Mouse (Mus musculus): Measurements from ENCODE around the gene Slc15a4. TPM values are rescaled to one million over a fixed set of nuclear protein-coding genes. Genes with fewer than 3 reads are reported as not detected.

The Slc15a4 gene
- polyA plus RNA-seq (2015; fragmentation: Nextera tagmentation; extraction: Ambion mirVana), result 19.4 and 22.1 TPM in 2 replicates

- peak within 1 kb of the TSS; percentile 26 for H3K4me3 ChIP-seq (ENCODE audit: low read depth, low read length)
- H3K36me3 ChIP-seq (ENCODE audit: insufficient read depth, low read length), result no peaks in the 10 kb centered on the region
- ATAC-seq (peak; percentile 78), DNase-seq (ENCODE audit: low spot score) (peak; percentile 48)
- H3K4me1 ChIP-seq (ENCODE audit: insufficient read depth, low read depth, low read length), result 0 out of 2 replicates have a peak, but pooled peaks cover 4% of the 10 kb centered on the region
- under 1% methylated on average over 46 of the region's 62 CpGs for WGBS
- H3K9me3 ChIP-seq (ENCODE audit: low read length), result no peaks in the 10 kb centered on the region
- no peak within 1 kb of the TSS for H3K27ac ChIP-seq (ENCODE audit: low read length)
- peak within 1 kb of the TSS; percentile 57 for H3K4me2 ChIP-seq (replicated peaks; ENCODE audit: low read depth, low read length)
- peaks cover 11% of the 10 kb centered on the region; the same call in 1 of the 2 replicates for H3K27me3 ChIP-seq (replicated peaks; ENCODE audit: insufficient read depth, low read length)
- TF ChIP-seq CTCF (IDR thresholded peaks at IDR 0.05) (no peak), EP300 (IDR thresholded peaks at IDR 0.05) (no peak)
- no peak within 1 kb of the TSS for H3K9ac ChIP-seq (replicated peaks; ENCODE audit: low read depth)
Observed at GRCm38 (mm10) chr5:127632167-127633145, at the start of gene Slc15a4, which contains the start of gene Glt1d1. Slc15a4 (minus strand) TSS chr5:127632897. Glt1d1 (plus strand) TSS chr5:127632262.

- Histone ChIP-seq H3K4me2 (replicated peaks; ENCODE audit: low read depth, low read length) (no peak overlapping the region), H3K27ac (ENCODE audit: low read length) (no peak overlapping the region), H3K4me3 (ENCODE audit: low read depth, low read length) (no peak overlapping the region), H3K9me3 (ENCODE audit: low read length) (no peaks in the 10 kb centered on the region), H3K27me3 (replicated peaks; ENCODE audit: insufficient read depth, low read length) (no peaks in the 10 kb centered on the region), H3K4me1 (ENCODE audit: insufficient read depth, low read depth, low read length) (no peaks in the 10 kb centered on the region), H3K36me3 (ENCODE audit: insufficient read depth, low read length) (no peaks in the 10 kb centered on the region), H3K9ac (replicated peaks; ENCODE audit: low read depth) (no peak overlapping the region)
- DNase-seq (ENCODE audit: low spot score) (no peak), ATAC-seq (no peak)
- TF ChIP-seq CTCF (IDR thresholded peaks at IDR 0.05), result peak; percentile 21; the same call in 1 of the 2 replicates
- TF ChIP-seq EP300 (IDR thresholded peaks at IDR 0.05), result no peak
- WGBS, result 95% methylated on average over 5 of the region's 5 CpGs
Observed at GRCm38 (mm10) chr5:127678501-127678900, 45.8 kb upstream of the Slc15a4 start.

DNA sequence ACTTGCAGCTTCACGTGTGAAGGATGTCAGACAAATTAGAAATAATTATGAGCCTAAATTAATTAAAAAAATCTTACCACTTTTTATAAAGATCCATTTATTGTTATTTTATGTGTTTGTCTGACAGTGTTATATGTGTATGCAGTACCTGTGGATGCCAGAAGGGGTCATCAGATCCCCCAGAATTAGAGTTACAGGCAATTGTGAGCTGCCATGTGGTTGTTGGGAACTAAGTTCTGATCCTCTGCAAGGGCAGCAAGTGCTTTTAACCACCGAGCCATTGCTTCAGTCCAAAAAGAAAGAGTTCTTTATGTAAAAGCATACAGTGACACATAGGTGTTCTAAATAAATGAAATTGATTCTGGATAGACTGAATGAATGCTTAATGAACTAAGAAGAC, 44.9 kb upstream of the Slc15a4 start:
- 97% methylated on average over 2 of the region's 2 CpGs for WGBS
- no peak for TF ChIP-seq EP300 (IDR thresholded peaks at IDR 0.05)
- no peak for TF ChIP-seq CTCF (IDR thresholded peaks at IDR 0.05)
- DNase-seq (ENCODE audit: low spot score) (no peak), ATAC-seq (no peak)
- no peak overlapping the region for H3K4me3 ChIP-seq (ENCODE audit: low read depth, low read length)
- no peaks in the 10 kb centered on the region for H3K4me1 ChIP-seq (ENCODE audit: insufficient read depth, low read depth, low read length)
- no peaks in the 10 kb centered on the region for H3K36me3 ChIP-seq (ENCODE audit: insufficient read depth, low read length)
- no peak overlapping the region for H3K27ac ChIP-seq (ENCODE audit: low read length)
- H3K9me3 ChIP-seq (ENCODE audit: low read length), result no peaks in the 10 kb centered on the region
- H3K4me2 ChIP-seq (replicated peaks; ENCODE audit: low read depth, low read length), result no peak overlapping the region
- no peak overlapping the region for H3K9ac ChIP-seq (replicated peaks; ENCODE audit: low read depth)
- H3K27me3 ChIP-seq (replicated peaks; ENCODE audit: insufficient read depth, low read length), result no peaks in the 10 kb centered on the region

DNA sequence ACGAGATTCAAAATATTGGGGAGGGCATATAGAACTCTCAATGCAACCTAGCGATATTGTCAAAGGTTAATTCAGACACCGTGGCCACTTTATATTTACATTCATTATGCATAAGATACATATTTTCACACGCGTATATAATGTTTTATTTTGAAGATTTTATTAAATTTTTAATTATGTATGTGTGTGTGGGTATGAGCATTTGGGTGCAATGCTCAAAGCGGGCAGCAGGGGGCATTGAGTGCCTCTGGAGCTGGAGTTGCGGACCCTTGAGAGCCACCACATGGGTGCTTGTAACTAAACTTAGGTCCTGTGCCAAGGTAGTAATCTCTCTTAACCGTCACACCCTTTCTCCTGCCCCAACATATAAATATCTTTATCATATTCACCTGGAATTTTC, 41.2 kb upstream of the Slc15a4 start:
- DNase-seq (ENCODE audit: low spot score) (no peak), ATAC-seq (no peak)
- no peaks in the 10 kb centered on the region for H3K36me3 ChIP-seq (ENCODE audit: insufficient read depth, low read length)
- no peaks in the 10 kb centered on the region for H3K9me3 ChIP-seq (ENCODE audit: low read length)
- TF ChIP-seq EP300 (IDR thresholded peaks at IDR 0.05) (no peak), CTCF (IDR thresholded peaks at IDR 0.05) (no peak)
- no peaks in the 10 kb centered on the region for H3K27me3 ChIP-seq (replicated peaks; ENCODE audit: insufficient read depth, low read length)
- no peaks in the 10 kb centered on the region for H3K4me1 ChIP-seq (ENCODE audit: insufficient read depth, low read depth, low read length)
- no peak overlapping the region for H3K4me3 ChIP-seq (ENCODE audit: low read depth, low read length)
- H3K4me2 ChIP-seq (replicated peaks; ENCODE audit: low read depth, low read length), result no peak overlapping the region
- no peak overlapping the region for H3K9ac ChIP-seq (replicated peaks; ENCODE audit: low read depth)
- WGBS, result 91% methylated on average over 8 of the region's 8 CpGs
- no peak overlapping the region for H3K27ac ChIP-seq (ENCODE audit: low read length)

GRCm38 (mm10) chr5:127660979-127661378, 28.3 kb upstream of the Slc15a4 start:
- no peak for ATAC-seq
- Histone ChIP-seq H3K4me3 (ENCODE audit: low read depth, low read length) (no peak overlapping the region), H3K4me2 (replicated peaks; ENCODE audit: low read depth, low read length) (no peak overlapping the region), H3K9ac (replicated peaks; ENCODE audit: low read depth) (no peak overlapping the region), H3K27ac (ENCODE audit: low read length) (no peak overlapping the region), H3K27me3 (replicated peaks; ENCODE audit: insufficient read depth, low read length) (no peaks in the 10 kb centered on the region), H3K4me1 (ENCODE audit: insufficient read depth, low read depth, low read length) (no peaks in the 10 kb centered on the region), H3K9me3 (ENCODE audit: low read length) (no peaks in the 10 kb centered on the region), H3K36me3 (ENCODE audit: insufficient read depth, low read length) (no peaks in the 10 kb centered on the region)
- TF ChIP-seq CTCF (IDR thresholded peaks at IDR 0.05), result no peak
- TF ChIP-seq EP300 (IDR thresholded peaks at IDR 0.05), result no peak
- no peak for DNase-seq (ENCODE audit: low spot score)
- WGBS, result 86% methylated on average over 5 of the region's 5 CpGs

- Histone ChIP-seq H3K27me3 (replicated peaks; ENCODE audit: insufficient read depth, low read length) (no peaks in the 10 kb centered on the region), H3K9me3 (ENCODE audit: low read length) (no peaks in the 10 kb centered on the region), H3K4me1 (ENCODE audit: insufficient read depth, low read depth, low read length) (no peaks in the 10 kb centered on the region), H3K9ac (replicated peaks; ENCODE audit: low read depth) (no peak overlapping the region), H3K4me2 (replicated peaks; ENCODE audit: low read depth, low read length) (no peak overlapping the region), H3K27ac (ENCODE audit: low read length) (no peak overlapping the region), H3K36me3 (ENCODE audit: insufficient read depth, low read length) (no peaks in the 10 kb centered on the region), H3K4me3 (ENCODE audit: low read depth, low read length) (no peak overlapping the region)
- no peak for ATAC-seq
- 68% methylated on average over 5 of the region's 5 CpGs for WGBS
- TF ChIP-seq EP300 (IDR thresholded peaks at IDR 0.05), result no peak
- no peak for TF ChIP-seq CTCF (IDR thresholded peaks at IDR 0.05)
- no peak for DNase-seq (ENCODE audit: low spot score)
Observed at GRCm38 (mm10) chr5:127660267-127660666, 27.6 kb upstream of the Slc15a4 start.

Measured in lung, postnatal 0 days (tissue).